Mouse (Mus musculus): ENCODE measurements around the gene Chka. TPM values are rescaled to one million over a fixed set of nuclear protein-coding genes. Genes with fewer than 3 reads are reported as not detected.

Chka gene
- polyA plus RNA-seq, 3 experiments from 2014 or later: 1.6 to 4.9 (median 4.3) TPM

Other genes starting within 250 kb of the Chka start
- gene Lrp5, start 165.2 kb upstream of the Chka start, polyA plus RNA-seq (2017; shearing (Covaris generic)): under 1 TPM in 2 of 3 experiments, not detected in 1; 0.05 to 0.08 TPM
- gene 1810055G02Rik, start 143.5 kb upstream of the Chka start, polyA plus RNA-seq (2017; shearing (Covaris generic)): 1 to 10 TPM; 4.1 to 6.0 (median 5.3) TPM
- 10 to 100 TPM; 25.1 to 41.5 (median 32.7) TPM for gene Kmt5b, start 84.4 kb upstream of the Chka start, polyA plus RNA-seq (2017; shearing (Covaris generic))
- gene Tcirg1, start 55.4 kb downstream of the Chka start, polyA plus RNA-seq (2017; shearing (Covaris generic)): 10 to 100 TPM; 57.2 to 85.0 (median 60.4) TPM
- gene Ndufs8, start 61.0 kb downstream of the Chka start, polyA plus RNA-seq (2017; shearing (Covaris generic)): 100 to 1,000 TPM; 219 to 266 (median 256) TPM
- under 1 TPM in 1 of 3 experiments, not detected in 2; 0.36 TPM for gene Aldh3b1, start 78.0 kb downstream of the Chka start, polyA plus RNA-seq (2017; shearing (Covaris generic))
- gene Unc93b1, start 83.4 kb downstream of the Chka start, polyA plus RNA-seq (2017; shearing (Covaris generic)): 10 to 100 TPM; 23.5 to 38.0 (median 26.2) TPM
- gene Aldh3b3, start 106.9 kb downstream of the Chka start, polyA plus RNA-seq (2017; shearing (Covaris generic)): not detected
- not detected for gene Aldh3b2, start 120.6 kb downstream of the Chka start, polyA plus RNA-seq (2017; shearing (Covaris generic))
- gene Acy3, start 134.8 kb downstream of the Chka start, polyA plus RNA-seq (2017; shearing (Covaris generic)): 1 to 10 TPM in 2 of 3 experiments, under 1 TPM in 1; 0.73 to 2.3 (median 2.2) TPM
- gene Tbx10, start 141.0 kb downstream of the Chka start, polyA plus RNA-seq (2017; shearing (Covaris generic)): not detected
- 10 to 100 TPM; 10.3 to 16.2 (median 15.9) TPM for gene Nudt8, start 148.8 kb downstream of the Chka start, polyA plus RNA-seq (2017; shearing (Covaris generic))
- under 1 TPM; 0.16 to 0.99 (median 0.44) TPM for gene Gm49405, start 148.9 kb downstream of the Chka start, polyA plus RNA-seq (2017; shearing (Covaris generic))
- 1 to 10 TPM in 2 of 3 experiments, under 1 TPM in 1; 0.31 to 2.8 (median 1.6) TPM for gene Doc2g, start 151.5 kb downstream of the Chka start, polyA plus RNA-seq (2017; shearing (Covaris generic))
- gene Ndufv1, start 161.0 kb downstream of the Chka start, polyA plus RNA-seq (2017; shearing (Covaris generic)): 100 to 1,000 TPM; 104 to 136 (median 114) TPM
- 100 to 1,000 TPM; 417 to 553 (median 508) TPM for gene Gstp1, start 186.2 kb downstream of the Chka start, polyA plus RNA-seq (2017; shearing (Covaris generic))
- gene Gstp2, start 194.2 kb downstream of the Chka start, polyA plus RNA-seq (2017; shearing (Covaris generic)): 10 to 100 TPM in 1 of 3 experiments, 1 to 10 TPM in 1, under 1 TPM in 1; 0.72 to 12.0 (median 5.0) TPM
- gene Gstp3, start 207.8 kb downstream of the Chka start, polyA plus RNA-seq (2017; shearing (Covaris generic)): 100 to 1,000 TPM; 178 to 293 (median 197) TPM
- gene Cabp2, start 229.8 kb downstream of the Chka start, polyA plus RNA-seq (2017; shearing (Covaris generic)): not detected
- 100 to 1,000 TPM; 329 to 406 (median 406) TPM for gene Cdk2ap2, start 245.4 kb downstream of the Chka start, polyA plus RNA-seq (2017; shearing (Covaris generic))
- gene Pitpnm1, start 248.2 kb downstream of the Chka start, polyA plus RNA-seq (2017; shearing (Covaris generic)): 100 to 1,000 TPM in 1 of 3 experiments, 10 to 100 TPM in 2; 80.6 to 147 (median 88.8) TPM